Mouse (Mus musculus) cerebellum, adult 11 months (tissue): ENCODE data around the gene Ebi3.

Experiments
- DNase-seq: peaks from one replicate; pipeline ENCODE4 v3.0.0; 2022

Ebi3 gene

DNA sequence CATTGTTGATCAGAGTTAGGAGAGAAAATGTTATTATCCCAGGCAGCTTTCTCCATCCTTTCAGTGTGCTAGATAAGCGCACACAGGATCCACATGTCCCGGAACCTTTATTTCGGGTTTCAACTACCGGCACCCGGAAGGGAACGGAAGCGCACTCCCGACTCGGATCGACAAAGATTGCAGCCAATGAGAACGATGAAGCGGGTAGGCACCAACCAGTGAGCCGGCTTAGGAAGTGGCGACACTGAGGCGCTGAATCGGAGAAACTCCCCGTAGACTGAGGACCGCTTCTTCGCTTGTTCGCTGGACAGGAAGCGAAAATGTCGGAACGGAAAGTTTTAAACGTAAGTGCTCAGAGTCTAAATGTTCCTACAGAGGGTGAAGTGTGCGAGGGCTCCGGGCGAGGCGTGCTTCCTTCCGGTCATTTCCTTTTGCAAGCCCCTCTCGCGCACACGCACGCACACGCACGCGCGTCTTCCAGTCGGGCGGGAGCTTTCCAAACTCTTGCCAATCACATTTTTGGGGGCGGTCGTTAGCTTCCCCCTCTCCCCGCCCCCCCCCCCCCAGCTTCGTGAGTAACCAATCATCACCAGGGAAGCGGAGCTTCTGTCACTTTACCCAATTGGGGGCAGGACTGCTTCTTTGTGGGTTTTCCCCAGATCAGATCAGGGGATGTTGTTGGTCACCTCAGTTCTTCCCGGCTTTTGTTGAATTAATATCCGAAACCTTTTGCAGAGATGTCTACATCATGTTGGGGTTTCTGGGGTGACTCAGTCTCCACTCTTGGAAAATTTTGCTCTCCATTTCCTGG lies 6.7 kb downstream of the Ebi3 start, which contains the start of gene Yju2:
Gene Yju2 (plus strand): TSS at position 182 of the 811 bp plus-strand sequence.
- peak; percentile 91 for DNase-seq

DNA sequence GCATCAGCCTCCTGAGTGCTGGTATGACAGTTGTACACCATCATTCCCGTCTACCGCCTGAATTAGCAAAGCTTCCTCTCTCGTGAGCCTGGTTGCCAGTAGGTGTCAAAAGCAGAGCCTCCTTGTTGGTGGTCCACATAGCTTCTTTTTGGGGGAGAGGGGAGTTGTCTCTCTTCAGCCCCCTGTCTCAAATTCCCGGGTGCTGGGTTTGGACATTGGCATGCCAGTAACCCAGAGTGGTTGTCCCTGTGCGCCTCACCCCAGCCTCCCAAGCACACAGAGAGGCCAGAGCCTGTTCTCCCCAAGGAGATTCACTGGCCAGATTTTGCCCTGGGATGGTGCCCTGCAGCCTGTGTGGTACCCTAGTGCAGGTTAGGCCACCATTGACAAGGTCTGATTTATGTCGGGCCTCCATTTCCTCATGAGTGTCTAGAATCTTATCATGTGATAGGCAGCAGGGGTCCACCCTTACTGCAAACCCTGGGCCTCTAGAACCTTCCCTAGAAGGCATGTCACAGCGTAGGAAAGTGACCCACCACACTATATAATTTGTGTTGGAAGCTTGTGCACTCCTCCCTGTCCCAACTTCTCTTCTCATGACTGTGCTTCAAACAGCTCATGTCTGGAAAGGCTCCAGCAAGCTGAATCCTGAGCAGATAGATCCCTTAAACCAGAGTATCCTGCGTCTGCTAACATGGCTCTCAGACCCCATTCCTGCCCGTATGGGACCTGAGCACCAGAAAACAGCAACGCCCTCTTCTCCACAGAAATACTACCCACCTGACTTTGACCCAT lies 7.7 kb downstream of the Ebi3 start:
- DNase-seq: peak; percentile 39

DNA sequence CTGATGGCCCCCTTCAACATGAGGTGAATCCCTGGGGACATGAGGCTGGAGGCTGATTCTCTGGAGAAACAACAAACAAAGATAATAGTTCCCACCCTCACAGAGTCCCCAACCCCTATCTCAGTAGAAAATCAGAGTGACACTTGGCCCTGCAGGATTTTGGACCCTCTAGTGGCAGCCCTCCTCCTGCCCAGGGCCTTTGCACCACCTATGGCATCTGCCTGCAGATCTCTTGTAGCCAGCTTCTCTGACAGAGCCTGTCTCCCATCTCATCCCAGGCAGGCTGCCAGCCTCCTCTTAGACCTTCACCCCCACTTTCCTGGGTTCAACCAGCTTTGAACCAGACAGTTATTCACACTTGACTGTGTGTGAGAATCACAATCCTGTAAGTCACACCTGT lies 8.4 kb downstream of the Ebi3 start:
- peak; percentile 39 for DNase-seq

DNA sequence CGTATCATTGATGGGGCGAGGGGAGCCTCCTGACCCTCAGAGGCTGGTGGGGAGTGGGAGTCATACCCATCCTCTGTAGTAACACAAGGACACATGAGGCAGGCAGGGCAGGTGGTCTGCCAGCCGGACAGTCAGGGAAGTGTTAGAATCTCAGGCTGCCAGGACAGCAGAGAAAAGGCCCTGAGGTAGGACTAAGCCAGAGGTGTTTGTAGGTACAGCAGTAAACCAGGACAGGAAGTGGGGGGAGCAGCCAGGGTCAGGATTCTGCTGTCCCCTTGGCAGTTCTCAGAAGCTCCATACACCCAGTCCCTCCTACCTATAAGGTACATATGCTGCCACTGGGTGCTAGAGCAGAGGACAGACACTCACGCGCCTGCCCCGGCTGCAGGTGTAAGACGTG lies 9.2 kb downstream of the Ebi3 start:
- peak; percentile 16 for DNase-seq

DNA sequence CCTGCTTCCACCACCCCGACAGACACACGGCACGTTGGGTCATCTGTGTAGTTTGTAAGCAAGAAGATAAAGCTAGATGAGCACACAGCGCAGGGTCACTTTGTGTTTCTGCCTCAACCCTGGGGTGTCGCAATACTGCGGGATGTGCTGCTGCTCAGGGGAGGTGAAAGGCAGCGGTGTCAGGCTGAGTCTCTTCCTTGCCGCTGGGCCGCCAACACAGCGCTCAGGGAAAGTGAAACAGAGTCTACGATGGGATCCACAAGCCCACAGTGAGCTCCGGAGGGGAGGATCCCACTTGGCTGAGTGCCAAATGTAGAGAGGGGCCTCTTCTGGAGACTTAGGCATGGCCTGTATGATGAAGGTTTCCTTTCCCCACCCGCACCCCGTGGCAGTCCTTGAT lies 10.7 kb downstream of the Ebi3 start:
- peak; percentile 21 for DNase-seq

DNA sequence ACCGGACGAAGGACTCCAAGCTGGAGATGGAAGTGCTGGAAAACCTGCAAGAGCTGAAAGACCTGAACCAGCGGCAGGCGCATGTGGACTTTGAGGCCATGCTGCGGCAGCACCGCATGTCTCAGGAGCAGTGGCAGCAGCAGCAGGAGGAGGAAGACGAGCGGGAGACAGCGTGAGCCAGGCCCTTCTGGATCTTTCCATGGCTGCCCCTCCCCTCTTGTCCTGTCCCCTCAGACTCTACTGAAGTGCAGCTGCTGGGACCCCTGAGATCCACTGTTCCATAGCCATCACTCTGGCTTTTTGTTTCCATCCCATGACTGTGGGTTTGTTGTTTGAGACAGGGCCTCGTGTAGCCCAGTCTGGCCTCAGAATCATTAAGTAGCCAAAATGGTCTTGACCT lies 12.1 kb downstream of the Ebi3 start:
- DNase-seq: no peak

DNA sequence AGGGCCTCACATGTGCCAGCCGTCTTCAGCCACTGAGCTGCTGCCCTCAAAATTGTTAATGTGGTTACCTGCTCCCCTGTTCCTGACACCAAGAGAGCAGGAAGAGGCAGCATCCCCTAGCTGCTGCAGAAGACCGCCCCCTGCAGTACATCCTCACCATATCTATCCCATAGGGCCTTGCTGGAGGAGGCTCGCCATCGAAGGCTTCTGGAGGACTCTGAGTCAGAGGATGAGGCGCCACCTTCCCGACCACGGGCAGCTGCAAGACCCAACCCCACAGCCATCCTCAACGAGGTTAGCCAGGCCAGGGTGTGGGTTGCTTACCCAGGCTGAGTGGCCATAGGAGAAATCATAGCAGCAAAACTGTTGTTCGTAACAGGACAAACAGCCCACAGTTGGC lies 12.6 kb downstream of the Ebi3 start:
- no peak for DNase-seq

DNA sequence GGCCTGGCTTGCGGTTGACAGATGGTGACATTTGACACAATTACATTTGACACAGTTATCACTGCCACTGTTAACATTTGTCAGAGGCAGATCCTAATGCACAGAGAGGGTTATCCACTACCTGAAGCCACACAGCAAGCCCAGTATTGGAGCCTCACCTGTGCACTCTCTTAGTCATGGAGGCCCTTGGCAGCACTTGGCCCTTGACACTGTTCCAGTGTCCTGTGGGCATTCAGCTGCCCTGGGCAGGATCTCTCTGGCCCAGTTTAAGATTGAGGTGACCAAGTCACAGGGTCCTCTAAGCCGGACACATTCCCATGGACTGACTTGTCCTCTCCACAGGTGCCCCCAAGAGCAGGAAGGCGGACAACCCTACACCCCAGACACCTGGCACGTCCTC lies 14.7 kb downstream of the Ebi3 start:
- DNase-seq: no peak

DNA sequence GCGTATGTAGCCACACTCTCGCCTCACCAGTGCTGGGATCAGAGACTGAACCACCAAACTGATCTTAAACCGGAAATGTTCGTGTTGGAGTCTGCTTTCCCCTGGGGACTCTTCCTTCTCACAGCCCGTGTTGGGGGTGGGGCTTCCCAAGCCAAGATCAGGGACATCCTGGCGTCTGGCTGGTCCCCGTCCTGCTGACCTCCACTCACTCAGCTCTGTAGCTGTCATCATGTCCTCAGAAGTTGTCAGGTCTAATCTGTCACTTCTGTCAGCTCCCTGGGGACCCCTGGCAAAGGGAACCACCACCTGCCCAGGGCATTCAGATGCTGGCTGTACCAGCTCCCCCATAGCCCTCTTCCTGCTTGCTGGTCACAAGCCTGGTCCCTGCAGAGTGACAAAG lies 15.8 kb downstream of the Ebi3 start:
- DNase-seq: no peak

DNA sequence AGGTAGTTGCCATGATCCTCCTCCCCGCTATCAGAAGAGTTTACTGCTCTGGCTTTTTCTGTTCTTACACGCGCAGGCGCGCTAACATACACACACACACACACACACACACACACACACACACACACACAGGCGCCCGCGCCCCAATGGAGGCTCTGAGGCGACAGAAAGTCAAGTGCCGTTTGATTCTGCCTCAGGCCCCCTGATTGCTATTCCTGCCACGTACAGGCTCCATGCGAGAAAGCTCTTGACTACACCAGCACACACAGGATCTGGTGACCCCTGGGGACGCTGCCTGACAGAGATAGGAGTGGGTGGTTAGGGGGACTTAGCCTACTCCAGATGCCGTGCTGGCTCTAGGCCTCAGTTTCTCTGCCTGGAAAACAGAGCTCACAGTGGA lies 17.1 kb downstream of the Ebi3 start:
- no peak for DNase-seq

DNA sequence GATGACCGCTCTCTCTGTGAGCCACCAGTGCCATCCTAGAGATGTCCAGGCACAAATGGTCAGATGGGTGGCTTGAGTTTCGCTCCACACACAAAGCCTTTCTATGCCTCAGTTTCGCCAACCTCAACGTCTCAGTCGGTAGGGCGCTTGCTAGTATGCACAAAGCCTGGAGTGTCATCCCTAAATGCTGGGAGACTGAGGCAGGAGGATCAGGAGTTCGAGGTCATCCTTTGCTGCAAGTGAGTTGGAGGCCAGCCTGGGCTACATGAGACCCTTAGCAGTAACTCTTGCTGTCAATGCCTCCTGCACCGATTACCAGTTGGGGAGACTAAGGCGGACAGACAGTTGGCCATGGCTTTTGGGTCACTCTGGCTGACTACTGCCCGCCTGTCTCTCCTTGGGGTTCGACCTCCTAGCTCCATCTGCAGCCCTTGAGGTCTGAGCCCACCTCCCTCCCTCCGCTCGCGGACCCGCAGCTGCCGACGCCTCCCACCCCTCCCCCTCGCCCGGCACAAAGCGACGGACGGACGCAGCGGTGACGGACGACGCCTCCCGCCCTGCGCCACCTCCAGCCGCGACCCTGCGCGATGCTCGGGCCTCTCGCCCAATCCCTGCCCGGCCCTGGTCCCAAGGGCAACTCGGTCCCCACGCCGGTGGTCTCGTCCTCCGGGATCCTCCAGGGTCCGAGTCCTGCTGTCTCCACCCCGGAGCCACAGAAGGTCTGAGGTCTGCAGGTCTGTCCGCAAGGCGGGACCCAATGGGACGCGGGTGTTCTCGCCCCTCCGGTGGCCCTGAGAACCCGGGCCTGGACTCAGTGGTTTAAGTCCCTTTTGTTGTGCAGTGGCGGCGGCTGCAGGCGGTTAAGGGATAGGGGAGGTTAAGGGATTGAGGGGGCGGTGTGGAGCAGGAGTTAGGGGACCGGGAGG lies 17.8 kb downstream of the Ebi3 start, which contains the start of gene Shd:
Gene Shd (plus strand): TSS at position 502 of the 926 bp plus-strand sequence.
- peak; percentile 62 for DNase-seq

DNA sequence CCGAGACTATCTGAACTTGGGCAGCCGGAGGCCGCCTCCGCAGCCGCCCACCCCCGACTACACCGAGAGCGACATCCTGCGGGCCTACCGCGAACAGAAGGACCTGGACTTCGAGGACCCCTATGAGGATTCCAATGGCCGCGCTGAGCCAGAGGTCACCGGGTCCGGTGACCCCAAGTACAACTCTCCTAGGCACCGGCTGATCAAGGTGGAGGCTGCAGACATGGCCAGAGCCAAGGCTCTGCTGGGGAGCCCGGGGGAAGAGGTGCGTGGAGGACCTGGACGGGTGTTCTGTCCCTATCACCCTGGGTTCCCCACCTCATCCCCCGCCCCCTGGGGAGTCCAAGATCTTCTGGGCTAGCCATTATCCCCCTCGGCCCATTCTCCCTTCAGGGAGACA lies 19.0 kb downstream of the Ebi3 start:
- no peak for DNase-seq

DNA sequence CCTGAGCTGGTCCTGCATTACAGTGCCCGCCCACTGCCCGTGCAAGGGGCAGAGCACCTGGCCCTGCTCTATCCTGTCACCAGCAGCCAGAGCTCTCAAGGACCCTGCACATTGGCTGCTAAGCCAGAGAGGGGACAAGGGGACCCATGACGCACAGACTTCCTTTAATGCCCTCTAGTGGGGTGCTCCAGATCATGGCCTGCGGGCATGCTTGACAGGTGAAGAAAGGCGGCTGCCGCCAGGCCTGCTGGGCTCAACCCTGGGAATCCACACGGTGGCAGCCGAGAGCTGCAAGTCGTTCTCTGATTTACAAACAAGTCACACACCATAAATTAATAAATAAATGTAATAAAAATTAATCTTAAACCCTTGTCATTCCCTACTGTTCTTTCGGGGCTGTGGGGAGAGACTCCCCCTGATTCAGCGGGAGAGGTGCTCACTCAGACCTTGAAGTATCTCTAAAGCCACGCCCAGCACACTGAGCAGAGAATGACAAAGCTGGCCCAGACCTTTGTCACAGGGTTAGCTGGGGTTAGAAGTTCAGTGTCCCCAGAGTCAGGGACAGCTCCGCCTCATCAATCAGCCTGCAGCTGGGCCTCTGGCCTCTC lies 23.9 kb downstream of the Ebi3 start:
- peak; percentile 84 for DNase-seq

DNA sequence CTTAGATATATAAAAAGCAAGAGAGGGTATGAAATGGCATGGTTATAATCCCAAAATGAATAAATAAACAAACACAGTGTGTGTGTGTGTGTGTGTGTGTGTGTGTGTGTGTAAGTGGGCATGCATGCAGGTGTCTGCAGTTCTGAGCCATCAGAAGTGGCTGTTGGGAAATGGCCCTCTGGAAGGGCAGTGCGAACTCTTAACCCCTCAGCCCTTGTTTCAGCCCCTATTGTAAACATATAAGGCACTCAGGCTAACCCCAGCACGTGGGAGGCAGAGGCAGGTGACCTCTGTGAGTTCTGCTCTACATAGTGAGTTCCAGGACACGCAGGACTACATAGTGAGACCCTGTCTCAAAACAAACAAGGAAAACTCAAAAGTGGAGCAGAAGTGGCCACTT lies 24.9 kb downstream of the Ebi3 start:
- DNase-seq: no peak

DNA sequence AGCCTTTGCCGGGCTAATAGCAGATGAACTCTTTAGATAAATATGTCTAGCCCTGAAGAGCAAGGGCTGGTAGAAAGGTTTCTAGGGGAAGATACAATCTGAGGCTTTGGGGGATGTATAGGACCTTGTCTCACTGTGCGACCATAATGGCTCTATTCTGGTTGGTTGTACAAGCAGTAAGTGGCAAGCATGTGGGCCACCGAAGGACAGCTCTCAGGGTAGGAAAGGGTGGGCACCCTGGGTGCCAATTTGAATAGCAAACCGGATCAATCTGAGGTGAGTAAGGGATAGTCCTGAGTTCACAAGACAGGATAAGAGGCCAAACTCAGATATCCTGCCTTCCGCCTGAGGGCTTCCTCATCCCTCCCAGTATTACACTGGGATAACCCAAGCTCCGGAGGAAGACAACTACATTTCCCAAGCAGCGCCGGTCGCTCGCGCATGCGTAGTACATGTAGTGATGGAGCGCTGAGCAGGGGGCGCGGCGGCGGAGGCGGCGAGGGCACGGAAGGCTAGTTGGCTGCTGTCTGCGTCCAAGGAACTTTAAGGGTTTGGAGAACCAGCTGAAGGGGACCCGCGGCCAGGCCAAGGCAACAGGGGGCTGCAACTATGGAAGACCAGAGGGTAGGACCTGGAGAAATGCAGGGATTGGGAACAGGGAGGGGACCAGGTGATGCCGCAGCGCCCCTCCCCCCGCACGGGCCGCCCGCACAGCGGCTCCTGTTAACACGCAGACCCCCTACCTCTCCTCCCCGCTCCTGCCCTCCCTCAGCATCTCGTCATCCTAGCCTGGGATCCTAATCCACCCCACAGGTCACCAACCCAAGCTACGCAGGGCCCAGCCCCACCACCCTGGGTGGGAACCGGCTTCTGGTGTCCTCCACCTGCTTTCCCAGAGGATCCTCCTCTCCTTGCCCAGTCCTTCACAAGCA lies 33.9 kb downstream of the Ebi3 start, which contains the start of gene Fsd1:
Gene Fsd1 (plus strand): TSS at position 480 of the 932 bp plus-strand sequence.
- peak; percentile 86 for DNase-seq

DNA sequence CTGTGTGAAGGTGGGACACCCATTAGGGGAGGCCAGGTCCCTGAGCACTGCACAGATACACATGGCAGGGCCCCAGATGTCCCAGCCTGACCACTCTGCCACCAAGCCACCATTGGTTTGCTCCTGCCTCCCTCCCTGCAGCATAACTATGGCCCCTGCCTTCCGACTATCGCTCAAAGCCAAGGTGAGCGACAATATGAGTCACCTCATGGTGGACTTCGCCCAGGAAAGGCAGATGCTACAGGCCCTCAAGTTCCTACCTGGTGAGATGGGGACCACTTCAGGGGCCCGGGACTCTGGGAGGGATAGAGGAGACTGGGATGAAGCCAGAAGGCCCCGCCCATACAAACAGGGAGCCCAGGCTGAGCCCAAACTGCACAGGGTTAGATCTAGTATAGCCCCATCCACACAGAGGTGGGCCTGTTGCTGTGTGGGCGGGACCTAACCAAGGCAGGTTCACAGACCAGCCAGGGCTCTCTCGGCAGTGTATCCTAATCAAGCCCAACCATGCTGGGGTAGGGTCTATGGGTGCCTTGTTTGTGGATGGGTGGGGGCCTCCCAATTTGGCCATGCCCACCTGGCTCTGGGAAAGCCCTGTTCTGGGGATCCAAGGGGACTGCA lies 37.9 kb downstream of the Ebi3 start:
- DNase-seq: no peak

DNA sequence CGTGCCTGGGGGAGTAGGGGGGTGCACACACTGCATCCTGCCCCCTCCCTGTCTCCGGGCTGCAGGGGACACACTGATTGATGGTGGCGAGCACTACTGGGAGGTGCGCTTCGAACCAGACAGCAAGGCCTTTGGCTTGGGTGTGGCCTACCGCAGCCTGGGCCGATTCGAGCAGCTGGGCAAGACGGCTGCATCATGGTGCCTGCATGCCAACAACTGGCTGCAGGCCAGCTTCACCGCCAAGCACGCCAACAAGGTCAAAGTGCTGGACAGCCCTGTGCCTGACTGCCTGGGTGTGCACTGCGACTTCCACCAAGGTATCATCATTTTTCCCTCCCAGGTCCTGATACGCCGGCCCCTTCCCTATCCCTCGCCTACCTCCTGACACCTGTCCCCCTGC lies 43.6 kb downstream of the Ebi3 start:
- DNase-seq: no peak

DNA sequence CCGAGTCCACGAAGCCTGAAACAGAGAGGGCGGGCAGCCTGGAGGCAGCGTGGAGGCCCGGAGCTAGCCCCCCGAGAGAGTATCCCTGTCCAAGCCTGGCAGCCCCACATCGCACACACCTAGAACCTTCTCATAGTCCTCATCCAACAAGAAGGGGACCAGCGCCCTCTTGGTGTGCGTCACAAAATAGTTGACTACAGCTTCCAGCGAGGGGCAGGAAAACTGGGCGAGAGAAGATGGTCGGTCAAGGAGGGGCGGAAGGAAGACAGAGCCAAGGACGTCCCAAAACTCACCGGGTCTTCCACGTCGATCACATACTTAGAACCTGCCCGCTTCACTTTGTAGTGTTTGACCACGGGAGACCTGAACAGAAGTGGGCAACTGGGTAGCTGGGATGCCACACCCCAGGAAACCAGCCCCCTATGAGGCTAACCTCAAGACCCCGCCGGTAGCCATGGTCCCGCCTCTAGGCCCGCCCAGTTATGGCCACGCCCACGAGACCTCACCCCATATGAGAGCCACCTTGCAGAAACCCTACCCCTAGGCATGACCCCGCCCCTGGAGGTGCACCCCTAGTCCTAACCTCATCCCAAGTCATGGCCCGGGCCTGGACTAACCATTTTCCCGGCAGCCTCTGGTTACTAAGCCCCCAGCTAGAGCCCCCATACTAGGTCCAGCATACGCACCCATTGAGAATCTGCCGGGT lies 47.5 kb downstream of the Ebi3 start:
- DNase-seq: no peak

DNA sequence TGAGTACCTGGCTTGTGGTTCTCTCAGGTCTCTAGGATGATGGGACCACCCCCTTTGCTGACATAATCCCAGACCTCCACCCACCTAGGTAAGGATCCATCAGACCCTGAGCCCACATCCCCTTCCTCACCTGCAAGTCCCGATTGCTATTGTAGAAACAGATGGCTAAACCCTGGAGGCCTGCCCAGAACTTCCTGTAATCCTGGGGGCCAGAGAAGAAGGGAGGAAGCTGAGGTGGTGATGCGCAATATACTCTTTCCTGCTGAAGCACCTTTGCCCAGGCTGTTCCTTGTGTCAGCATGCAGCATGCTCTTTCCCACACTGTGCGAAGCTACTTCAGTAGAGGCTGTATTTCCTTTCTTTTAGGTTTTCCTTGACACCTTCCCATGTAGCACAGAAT lies 50.6 kb downstream of the Ebi3 start:
- DNase-seq: no peak

DNA sequence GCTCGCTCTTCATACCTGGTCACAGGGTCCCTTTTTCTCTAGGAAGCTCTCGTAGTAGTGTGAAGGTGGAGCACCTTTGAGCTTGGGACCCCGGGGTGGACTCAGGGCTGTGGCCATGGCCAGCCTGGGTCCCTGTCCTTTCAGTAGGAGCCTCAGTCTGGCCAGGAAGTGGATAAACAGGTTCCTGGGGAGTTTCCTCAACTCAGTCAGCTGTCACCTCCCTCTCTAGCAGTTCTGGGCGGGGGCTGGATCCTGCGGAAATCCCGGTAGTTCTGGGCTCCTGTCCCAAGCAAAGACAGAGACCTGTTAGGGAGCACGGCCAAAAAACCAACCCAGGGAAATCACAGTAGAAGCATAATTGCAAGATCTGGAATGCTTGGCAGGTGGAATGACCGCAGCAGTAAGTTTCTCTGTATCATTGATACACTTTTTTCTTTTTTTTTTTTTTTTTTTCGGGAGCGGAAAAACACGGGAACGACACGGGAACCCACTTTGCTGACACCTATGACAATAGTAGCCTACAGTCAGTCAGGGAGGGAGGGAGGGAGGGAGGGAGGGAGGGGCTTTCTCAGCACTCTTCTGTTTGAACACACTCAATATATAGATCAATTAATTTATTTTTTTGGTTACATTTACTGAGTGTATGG lies 53.1 kb downstream of the Ebi3 start, which contains the start of the genes Stap2 and Mpnd:
Gene Stap2 (minus strand): TSS at position 170 of the 647 bp plus-strand sequence.
Gene Mpnd (plus strand): TSS at position 297 of the 647 bp plus-strand sequence.
- DNase-seq: no peak
